Mouse (Mus musculus) A20 (cell line): ENCODE measurements around the gene Cd3g.

ENCODE experiments used
- DNase-seq: peaks from one replicate; pipeline ENCODE4 v3.0.0-alpha.2; 2011; ENCODE audit warnings: low read depth, low spot score

The Cd3g gene

GRCm38 (mm10) chr9:44980242-44980641, at the start of gene Cd3g:
Cd3g (minus strand) TSS chr9:44980431.
- peak; percentile 32 for DNase-seq

GRCm38 (mm10) chr9:45027376-45027775, 47.1 kb upstream of the Cd3g start:
- DNase-seq, result no peak

GRCm38 (mm10) chr9:45024187-45024586, 44.0 kb upstream of the Cd3g start:
- no peak for DNase-seq

GRCm38 (mm10) chr9:45023638-45024037, 43.4 kb upstream of the Cd3g start:
- no peak for DNase-seq

- DNase-seq, result peak; percentile 71
Observed at GRCm38 (mm10) chr9:45022800-45023199, 42.6 kb upstream of the Cd3g start.

- DNase-seq, result no peak
Observed at GRCm38 (mm10) chr9:45018031-45018430, 37.8 kb upstream of the Cd3g start.

- DNase-seq, result no peak
Observed at GRCm38 (mm10) chr9:45015841-45016240, 35.6 kb upstream of the Cd3g start.

GRCm38 (mm10) chr9:45014879-45015278, 34.6 kb upstream of the Cd3g start:
- DNase-seq, result peak; percentile 28

- no peak for DNase-seq
Observed at GRCm38 (mm10) chr9:45011291-45011690, 31.1 kb upstream of the Cd3g start.

GRCm38 (mm10) chr9:45010461-45010860, 30.2 kb upstream of the Cd3g start:
- DNase-seq, result no peak

GRCm38 (mm10) chr9:45009180-45010078, 29.2 kb upstream of the Cd3g start, which contains the start of gene Cd3e:
Cd3e (minus strand) TSS chr9:45009627.
- DNase-seq, result no peak

GRCm38 (mm10) chr9:45008342-45008741, 28.1 kb upstream of the Cd3g start:
- no peak for DNase-seq

- DNase-seq, result no peak
Observed at GRCm38 (mm10) chr9:45007404-45007803, 27.2 kb upstream of the Cd3g start.

GRCm38 (mm10) chr9:45000249-45000648, 20.0 kb upstream of the Cd3g start:
- DNase-seq, result no peak

GRCm38 (mm10) chr9:44999776-45000175, 19.5 kb upstream of the Cd3g start:
- no peak for DNase-seq

GRCm38 (mm10) chr9:44999171-44999570, 18.9 kb upstream of the Cd3g start:
- no peak for DNase-seq

- DNase-seq, result no peak
Observed at GRCm38 (mm10) chr9:44998138-44998537, 17.9 kb upstream of the Cd3g start.

- no peak for DNase-seq
Observed at GRCm38 (mm10) chr9:44996590-44996989, 16.4 kb upstream of the Cd3g start.

- no peak for DNase-seq
Observed at GRCm38 (mm10) chr9:44994962-44995361, 14.7 kb upstream of the Cd3g start.

GRCm38 (mm10) chr9:44993268-44993667, 13.0 kb upstream of the Cd3g start:
- DNase-seq, result no peak

- DNase-seq, result no peak
Observed at GRCm38 (mm10) chr9:44992271-44992670, 12.0 kb upstream of the Cd3g start.

GRCm38 (mm10) chr9:44991821-44992220, 11.6 kb upstream of the Cd3g start:
- no peak for DNase-seq

- no peak for DNase-seq
Observed at GRCm38 (mm10) chr9:44986976-44987375, 6.7 kb upstream of the Cd3g start.
